Mouse (Mus musculus): ENCODE results near the gene Etl4. TPM values are rescaled to one million over a fixed set of nuclear protein-coding genes. Genes with fewer than 3 reads are reported as not detected.

Gene Etl4
- polyA plus RNA-seq, 1 experiment from 2014 or later, result 77.7 TPM

- in situ Hi-C loops (cut with MboI; ENCODE audit: low pct_unique_long_range_greater_than_20kb), result no loop called here
- no peak for ATAC-seq
- POLR2A ChIA-PET, result no interaction called here
These were observed 646.1 kb downstream of the Etl4 start for GRCm38 (mm10) chr2:20555706-20556105.

GRCm38 (mm10) chr2:20559083-20559482, 649.5 kb downstream of the Etl4 start:
- ChIA-PET POLR2A (no interaction called here), CTCF (interaction anchor here (0.8 to 2.0 kb wide), 4 partner anchors 12 to 114 kb away, joined by 3 to 7 read pairs (median 4); no protein-coding TSS in a partner anchor)
- in situ Hi-C loops (cut with MboI; ENCODE audit: low pct_unique_long_range_greater_than_20kb), result no loop called here
- TF ChIP-seq CTCF (IDR thresholded peaks at IDR 0.05), result no peak
- no peak for ATAC-seq
- no peaks in the 10 kb centered on the region for H3K27me3 ChIP-seq
- DNase-seq (ENCODE audit: low read depth, low spot score), result no peak

More at GRCm38 (mm10) chr2:20555706-20556105, 646.1 kb downstream of the Etl4 start:
- DNase-seq (ENCODE audit: low read depth, low spot score), result no peak
- CTCF ChIA-PET, result no interaction called here
- H3K27me3 ChIP-seq, result no peaks in the 10 kb centered on the region
- TF ChIP-seq CTCF (IDR thresholded peaks at IDR 0.05), result no peak

DNA sequence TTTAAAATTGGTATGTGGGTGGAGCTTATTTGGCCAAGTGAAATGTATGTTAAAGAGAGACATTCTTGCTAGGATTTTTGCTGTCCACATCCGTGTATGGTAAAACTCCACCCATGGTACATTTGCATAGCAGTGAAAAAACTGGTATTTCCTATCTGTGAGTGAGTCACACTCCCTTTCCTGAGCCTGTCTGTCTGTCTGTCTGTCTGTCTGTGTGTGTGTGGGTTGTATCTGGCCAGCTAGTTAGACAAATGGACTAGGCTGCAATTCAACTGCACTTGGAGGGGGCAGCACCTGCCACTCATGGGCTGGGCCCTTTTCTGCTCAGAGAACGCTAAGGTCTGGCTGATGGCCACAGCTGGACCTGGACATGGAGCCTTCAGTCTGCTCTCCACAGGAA, 650.1 kb downstream of the Etl4 start:
- in situ Hi-C loops (cut with MboI; ENCODE audit: low pct_unique_long_range_greater_than_20kb), result no loop called here
- ChIA-PET CTCF (interaction anchor here (0.8 to 2.0 kb wide), 4 partner anchors 11 to 115 kb away, joined by 3 to 7 read pairs (median 4); no protein-coding TSS in a partner anchor), POLR2A (interaction anchor here (1.0 kb wide), 1 partner anchor 37 kb away, joined by 3 read pairs; no protein-coding TSS in a partner anchor)
- TF ChIP-seq CTCF (IDR thresholded peaks at IDR 0.05), result no peak
- DNase-seq (ENCODE audit: low read depth, low spot score), result no peak
- no peak for ATAC-seq
- no peaks in the 10 kb centered on the region for H3K27me3 ChIP-seq

- in situ Hi-C loops (cut with MboI; ENCODE audit: low pct_unique_long_range_greater_than_20kb), result no loop called here
These were observed 651.0 kb downstream of the Etl4 start for GRCm38 (mm10) chr2:20560581-20560980.

GRCm38 (mm10) chr2:20563036-20563435, 653.5 kb downstream of the Etl4 start:
- no peaks in the 10 kb centered on the region for H3K27me3 ChIP-seq
- ATAC-seq, result peak; percentile 93
- in situ Hi-C loops (cut with MboI; ENCODE audit: low pct_unique_long_range_greater_than_20kb), result no loop called here
- peak; percentile 37 for DNase-seq (ENCODE audit: low read depth, low spot score)
- TF ChIP-seq CTCF (IDR thresholded peaks at IDR 0.05), result no peak
- ChIA-PET POLR2A (interaction anchor here (1.1 kb wide), 1 partner anchor 7 kb away, joined by 3 read pairs; no protein-coding TSS in a partner anchor), CTCF (interaction anchor here (1.1 kb wide), 1 partner anchor 286 kb away, joined by 4 read pairs; no protein-coding TSS in a partner anchor)

More at GRCm38 (mm10) chr2:20560581-20560980, 651.0 kb downstream of the Etl4 start:
- ATAC-seq (no peak), DNase-seq (ENCODE audit: low read depth, low spot score) (no peak)
- CTCF ChIA-PET, result interaction anchor here (1.5 to 2.0 kb wide), 2 partner anchors 14 to 55 kb away, joined by 4 to 7 read pairs; no protein-coding TSS in a partner anchor
- TF ChIP-seq CTCF (IDR thresholded peaks at IDR 0.05), result no peak
- POLR2A ChIA-PET, result interaction anchor here (0.5 to 1.0 kb wide), 2 partner anchors 10 to 38 kb away, joined by 3 read pairs; no protein-coding TSS in a partner anchor
- H3K27me3 ChIP-seq, result no peaks in the 10 kb centered on the region

- in situ Hi-C loops (cut with MboI; ENCODE audit: low pct_unique_long_range_greater_than_20kb), result no loop called here
- no peak for TF ChIP-seq CTCF (IDR thresholded peaks at IDR 0.05)
- no peaks in the 10 kb centered on the region for H3K27me3 ChIP-seq
- ATAC-seq (peak; percentile 61), DNase-seq (ENCODE audit: low read depth, low spot score) (peak; percentile 34)
- ChIA-PET POLR2A (interaction anchor here (0.6 kb wide), 1 partner anchor 21 kb away, joined by 3 read pairs; no protein-coding TSS in a partner anchor), CTCF (no interaction called here)
These were observed 658.9 kb downstream of the Etl4 start for GRCm38 (mm10) chr2:20568456-20568855.

DNA sequence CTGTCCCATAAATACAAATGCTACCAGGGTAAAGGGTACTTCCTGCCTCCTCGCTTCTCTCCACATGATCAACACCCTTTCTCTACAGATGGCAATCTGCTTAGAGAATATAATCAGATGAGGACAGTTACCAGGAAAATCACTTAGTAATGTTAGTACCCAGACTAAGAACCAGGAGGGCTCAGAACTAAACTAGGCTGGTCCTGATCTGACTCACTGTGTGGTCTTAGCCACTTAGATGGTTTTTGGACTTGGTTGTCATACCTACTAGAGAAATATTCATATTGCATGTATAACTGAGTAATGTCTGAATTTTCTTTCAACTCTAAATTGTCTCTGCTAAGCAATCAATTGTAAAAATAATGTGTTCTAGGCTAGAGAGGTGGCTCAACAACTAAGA, 662.4 kb downstream of the Etl4 start:
- ChIA-PET CTCF (interaction anchor here (1.7 kb wide), 1 partner anchor 11 kb away, joined by 4 read pairs; no protein-coding TSS in a partner anchor), POLR2A (no interaction called here)
- ATAC-seq (no peak), DNase-seq (ENCODE audit: low read depth, low spot score) (no peak)
- TF ChIP-seq CTCF (IDR thresholded peaks at IDR 0.05), result no peak
- in situ Hi-C loops (cut with MboI; ENCODE audit: low pct_unique_long_range_greater_than_20kb), result no loop called here
- no peaks in the 10 kb centered on the region for H3K27me3 ChIP-seq

DNA sequence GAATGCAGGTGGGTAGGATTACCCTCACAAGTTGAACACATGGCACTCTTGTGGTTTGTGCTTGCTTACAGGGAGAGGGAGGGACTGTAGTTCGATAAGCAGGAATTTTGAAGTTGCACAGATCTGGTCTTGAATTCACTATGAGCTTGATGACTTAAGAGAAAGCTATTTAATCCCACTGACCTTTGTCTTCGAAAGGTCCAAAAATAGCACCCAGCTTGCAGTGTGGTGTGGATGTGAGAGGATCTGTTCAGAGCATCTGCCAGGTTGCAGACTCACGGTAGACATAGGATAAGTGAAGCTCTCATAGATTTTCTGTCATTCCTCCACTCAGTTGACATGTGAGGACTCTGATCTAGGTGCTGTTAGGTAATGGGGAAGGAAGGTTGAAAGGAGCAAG, 670.8 kb downstream of the Etl4 start:
- H3K27me3 ChIP-seq, result no peaks in the 10 kb centered on the region
- ChIA-PET CTCF (interaction anchor here (1.4 kb wide), 1 partner anchor 18 kb away, joined by 3 read pairs; no protein-coding TSS in a partner anchor), POLR2A (interaction anchor here (0.9 kb wide), 1 partner anchor 10 kb away, joined by 3 read pairs; no protein-coding TSS in a partner anchor)
- DNase-seq (ENCODE audit: low read depth, low spot score) (no peak), ATAC-seq (peak; percentile 21)
- in situ Hi-C loops (cut with MboI; ENCODE audit: low pct_unique_long_range_greater_than_20kb), result no loop called here
- no peak for TF ChIP-seq CTCF (IDR thresholded peaks at IDR 0.05)

- DNase-seq (ENCODE audit: low read depth, low spot score) (no peak), ATAC-seq (no peak)
- POLR2A ChIA-PET, result no interaction called here
- TF ChIP-seq CTCF (IDR thresholded peaks at IDR 0.05), result no peak
- CTCF ChIA-PET, result interaction anchor here (1.6 kb wide), 1 partner anchor 12 kb away, joined by 4 read pairs; no protein-coding TSS in a partner anchor
- in situ Hi-C loops (cut with MboI; ENCODE audit: low pct_unique_long_range_greater_than_20kb), result no loop called here
- H3K27me3 ChIP-seq, result no peaks in the 10 kb centered on the region
These were observed 673.5 kb downstream of the Etl4 start for GRCm38 (mm10) chr2:20583032-20583431.

- no peak for TF ChIP-seq CTCF (IDR thresholded peaks at IDR 0.05)
- H3K27me3 ChIP-seq, result no peaks in the 10 kb centered on the region
- in situ Hi-C loops (cut with MboI; ENCODE audit: low pct_unique_long_range_greater_than_20kb), result no loop called here
- no peak for DNase-seq (ENCODE audit: low read depth, low spot score)
- no peak for ATAC-seq
- ChIA-PET CTCF (interaction anchor here (0.9 to 1.6 kb wide), 2 partner anchors 12 to 26 kb away, joined by 3 to 4 read pairs; no protein-coding TSS in a partner anchor), POLR2A (interaction anchor here (0.7 kb wide), 2 partner anchors 16 to 19 kb away, joined by 3 to 4 read pairs; no protein-coding TSS in a partner anchor)
These were observed 674.1 kb downstream of the Etl4 start for GRCm38 (mm10) chr2:20583562-20584153.

DNA sequence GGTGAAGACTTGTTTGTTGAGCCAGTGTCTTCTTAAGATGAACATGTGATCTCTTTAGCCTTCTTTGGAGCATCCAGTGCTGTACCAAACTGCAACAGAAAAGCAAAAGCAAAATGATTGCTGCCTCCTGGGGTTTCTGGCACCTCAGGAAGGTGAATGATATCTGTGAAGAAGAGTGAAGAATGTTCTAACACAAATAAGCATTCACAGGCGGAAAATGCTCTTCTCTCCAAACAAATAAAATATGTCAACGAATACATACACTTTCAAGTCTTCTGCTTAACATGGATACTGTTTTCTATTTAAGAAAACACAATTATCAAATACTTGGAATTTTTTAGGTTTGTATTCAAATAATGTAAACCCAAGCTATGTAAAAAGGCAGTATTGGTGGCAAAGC, 678.3 kb downstream of the Etl4 start:
- ChIA-PET CTCF (interaction anchor here (1.2 kb wide), 1 partner anchor 25 kb away, joined by 4 read pairs; no protein-coding TSS in a partner anchor), POLR2A (interaction anchor here (0.5 kb wide), 1 partner anchor 40 kb away, joined by 5 read pairs; no protein-coding TSS in a partner anchor)
- no peaks in the 10 kb centered on the region for H3K27me3 ChIP-seq
- no peak for DNase-seq (ENCODE audit: low read depth, low spot score)
- no peak for TF ChIP-seq CTCF (IDR thresholded peaks at IDR 0.05)
- no peak for ATAC-seq
- in situ Hi-C loops (cut with MboI; ENCODE audit: low pct_unique_long_range_greater_than_20kb), result no loop called here

All from Patski (cell line).